Mouse (Mus musculus): ENCODE data around the gene Lrmda.

DNA sequence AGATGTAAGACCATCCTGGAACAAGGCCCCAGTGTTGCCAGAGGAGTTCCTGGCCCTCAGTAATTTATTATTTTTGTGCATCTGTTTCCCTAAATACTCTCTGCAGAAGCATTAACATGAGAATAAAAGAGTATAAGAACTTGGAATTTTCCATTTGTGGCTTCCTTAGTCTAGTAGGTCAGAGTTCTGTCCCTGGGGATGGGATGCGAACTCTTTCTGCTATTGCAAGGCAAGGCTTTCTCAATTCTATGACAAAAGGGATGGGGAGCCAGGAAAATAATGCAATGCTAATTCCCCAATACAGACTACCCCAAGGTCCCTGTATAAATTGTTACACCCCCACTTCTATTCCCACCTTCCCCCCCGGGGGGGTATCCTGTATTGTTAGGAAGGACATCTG, 829.6 kb downstream of the Lrmda start:
- TF ChIP-seq POLR2A (IDR thresholded peaks at IDR 0.05; ENCODE audit: control insufficient read depth, extremely low read depth, insufficient read depth, low read length, poor library complexity): no peak
- TF ChIP-seq CTCF (IDR thresholded peaks at IDR 0.05; ENCODE audit: borderline replicate concordance, control insufficient read depth, extremely low read depth, insufficient read depth, low read length, poor library complexity): no peak
